8 mouse cellular contexts compared by ENCODE assay signal in the genomic region with DNA sequence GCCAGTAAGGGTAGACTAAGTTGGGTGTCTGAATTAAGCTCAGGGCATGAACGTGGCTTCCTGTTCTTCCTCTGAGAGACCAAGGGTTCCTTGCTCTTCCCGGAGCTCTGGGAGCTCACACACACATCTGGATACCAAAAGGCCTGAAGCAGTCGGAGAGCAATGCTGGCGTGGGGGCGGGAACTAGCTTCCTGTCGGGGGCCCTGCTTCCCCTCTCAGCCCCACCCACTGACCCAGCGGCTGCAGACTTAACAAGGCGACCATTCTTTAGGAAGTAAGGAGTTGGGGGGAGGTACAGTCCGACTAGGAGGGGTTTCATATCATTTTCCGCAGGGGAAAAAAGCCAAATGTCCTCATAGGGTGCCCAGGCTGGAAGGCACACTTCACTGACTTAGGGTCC.
DNase-seq lines count a peak whose midpoint lies in the region; ATAC-seq and TF ChIP-seq lines count a peak whose summit lies in the region.

No protein-coding gene starts in this region.

- 0 out of 2 replicates have a peak, but pooled peaks cover 15% of the 10 kb centered on the region for H3K4me1 ChIP-seq in embryonic facial prominence, embryonic 12.5 days
- no peaks in the 10 kb centered on the region; the same call in 1 of the 2 replicates for H3K4me1 ChIP-seq in hindbrain, embryonic 12.5 days
- peaks cover 25% of the 10 kb centered on the region for H3K4me1 ChIP-seq in limb, embryonic 15.5 days
- no peaks in the 10 kb centered on the region for H3K4me1 ChIP-seq in neural tube, embryonic 15.5 days

- no peaks in the 10 kb centered on the region for H3K27me3 ChIP-seq in embryonic facial prominence, embryonic 12.5 days
- no peaks in the 10 kb centered on the region for H3K27me3 ChIP-seq in hindbrain, embryonic 12.5 days
- no peaks in the 10 kb centered on the region for H3K27me3 ChIP-seq in limb, embryonic 15.5 days
- no peaks in the 10 kb centered on the region for H3K27me3 ChIP-seq in neural tube, embryonic 15.5 days (replicated peaks)

- 10% methylated on average over 10 of the region's 10 CpGs for WGBS in embryonic facial prominence, embryonic 12.5 days
- 52% methylated on average over 10 of the region's 10 CpGs for WGBS in hindbrain, embryonic 12.5 days
- 10% methylated on average over 10 of the region's 10 CpGs for WGBS in limb, embryonic 15.5 days
- WGBS in neural tube, embryonic 15.5 days: 49% methylated on average over 10 of the region's 10 CpGs

- peak overlapping the region; percentile 82 for H3K27ac ChIP-seq in embryonic facial prominence, embryonic 12.5 days
- peak overlapping the region; percentile 64 for H3K27ac ChIP-seq in hindbrain, embryonic 12.5 days
- peak overlapping the region; percentile 88 for H3K27ac ChIP-seq in limb, embryonic 15.5 days
- H3K27ac ChIP-seq in neural tube, embryonic 15.5 days (replicated peaks): peak overlapping the region; percentile 45; the same call in 1 of the 2 replicates
- H3K27ac ChIP-seq in layer of hippocampus, adult 2 months: no peak overlapping the region

- H3K9ac ChIP-seq in embryonic facial prominence, embryonic 12.5 days: no peak overlapping the region
- no peak overlapping the region for H3K9ac ChIP-seq in hindbrain, embryonic 12.5 days
- no peak overlapping the region for H3K9ac ChIP-seq in limb, embryonic 15.5 days
- H3K9ac ChIP-seq in neural tube, embryonic 15.5 days (replicated peaks): no peak overlapping the region

- peak; percentile 54; the same call in 1 of the 2 replicates for ATAC-seq in embryonic facial prominence, embryonic 12.5 days (ENCODE audit: insufficient number of reproducible peaks, insufficient read depth, low FRiP score, low TSS enrichment)
- ATAC-seq in hindbrain, embryonic 12.5 days (ENCODE audit: low FRiP score): no peak
- ATAC-seq in limb, embryonic 15.5 days (ENCODE audit: insufficient number of reproducible peaks, low FRiP score, low TSS enrichment, low read depth): peak; percentile 76
- ATAC-seq in neural tube, embryonic 15.5 days (ENCODE audit: low FRiP score): no peak

- no peak overlapping the region for H3K4me3 ChIP-seq in embryonic facial prominence, embryonic 12.5 days
- no peak overlapping the region for H3K4me3 ChIP-seq in hindbrain, embryonic 12.5 days
- no peak overlapping the region for H3K4me3 ChIP-seq in limb, embryonic 15.5 days
- no peak overlapping the region for H3K4me3 ChIP-seq in neural tube, embryonic 15.5 days (replicated peaks)
- H3K4me3 ChIP-seq in layer of hippocampus, adult 2 months: no peak overlapping the region

- peaks cover 80% of the 10 kb centered on the region for H3K36me3 ChIP-seq in embryonic facial prominence, embryonic 12.5 days
- peaks cover 92% of the 10 kb centered on the region for H3K36me3 ChIP-seq in hindbrain, embryonic 12.5 days
- H3K36me3 ChIP-seq in limb, embryonic 15.5 days: peaks cover 85% of the 10 kb centered on the region
- H3K36me3 ChIP-seq in neural tube, embryonic 15.5 days: peaks cover 88% of the 10 kb centered on the region

- peak; percentile 47 for DNase-seq in retina, postnatal 1 day
- DNase-seq in retina, embryonic 14.5 days (ENCODE audit: low spot score): no peak
- DNase-seq in ovary, postnatal 10 days (ENCODE audit: low spot score): no peak
- no peak for DNase-seq in layer of hippocampus, adult 2 months (ENCODE audit: low spot score in 2 of 2)

- H3K9me3 ChIP-seq in embryonic facial prominence, embryonic 12.5 days: no peaks in the 10 kb centered on the region
- H3K9me3 ChIP-seq in hindbrain, embryonic 12.5 days (replicated peaks): no peaks in the 10 kb centered on the region
- H3K9me3 ChIP-seq in limb, embryonic 15.5 days: no peaks in the 10 kb centered on the region
- H3K9me3 ChIP-seq in neural tube, embryonic 15.5 days (replicated peaks): no peaks in the 10 kb centered on the region

- TF ChIP-seq CTCF in layer of hippocampus, adult 2 months (conservative IDR thresholded peaks at IDR 0.05): no peak

- H3K4me2 ChIP-seq in embryonic facial prominence, embryonic 12.5 days (replicated peaks): peak overlapping the region; percentile 6; the same call in 1 of the 2 replicates
- H3K4me2 ChIP-seq in hindbrain, embryonic 12.5 days (replicated peaks): no peak overlapping the region
- no peak overlapping the region for H3K4me2 ChIP-seq in limb, embryonic 15.5 days
- no peak overlapping the region for H3K4me2 ChIP-seq in neural tube, embryonic 15.5 days

Comparison
In these comparisons a context has a peak if more than half of its experiments do, and no peak if none do; other contexts are left out.
1. ATAC-seq: peak in embryonic facial prominence, embryonic 12.5 days (single experiment) and limb, embryonic 15.5 days (single experiment); none in hindbrain, embryonic 12.5 days (single experiment) and neural tube, embryonic 15.5 days (single experiment).